Mouse (Mus musculus): Measurements from ENCODE around the gene Zbtb33.
A peak's percentile ranks its signal among the peaks of the same experiment; 100 is the strongest.

The Zbtb33 gene

DNA sequence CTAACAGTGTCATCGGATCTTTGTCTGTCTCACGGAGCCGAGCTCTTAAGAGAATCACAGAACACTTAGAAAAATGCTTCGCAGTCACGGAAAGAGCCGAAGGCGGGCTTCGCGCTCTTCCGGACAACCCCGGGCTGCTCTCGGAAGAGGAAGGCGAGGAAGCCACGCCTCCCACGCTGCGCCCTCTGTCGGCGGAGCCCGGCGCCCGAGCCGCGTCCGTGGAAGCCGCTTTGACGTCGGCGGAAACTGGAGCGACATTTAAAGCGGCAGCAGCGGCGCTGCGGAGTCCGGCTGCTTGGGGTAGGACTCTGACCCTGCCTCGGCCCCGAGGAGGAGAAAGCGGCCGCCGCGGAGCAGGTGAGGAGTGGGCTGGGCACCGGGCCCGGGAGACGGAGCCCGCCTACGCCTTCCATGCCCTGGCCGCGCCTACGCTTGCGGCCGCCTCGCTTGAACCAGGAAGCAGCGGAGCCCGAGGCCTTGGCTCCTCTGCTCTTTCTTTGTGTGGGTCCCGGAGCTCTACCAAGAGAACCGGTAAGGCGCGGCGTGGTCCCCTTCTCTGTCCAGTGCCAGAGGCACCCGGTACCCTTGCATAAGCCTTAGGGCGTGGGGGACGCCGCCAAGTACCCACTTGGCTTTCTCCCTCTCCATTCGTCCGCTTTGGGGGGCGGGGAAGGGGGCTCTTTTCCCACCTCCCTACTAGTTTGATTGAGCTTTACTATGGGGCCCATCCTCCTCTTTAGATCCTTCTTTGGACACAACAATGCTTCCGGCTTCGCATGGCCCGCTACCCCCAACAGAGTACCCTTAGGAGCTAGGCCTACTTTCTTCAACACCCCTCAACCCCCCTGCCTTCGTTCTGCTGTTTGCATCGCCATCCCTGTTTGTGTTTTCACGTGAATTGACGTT is at the start of gene Zbtb33:
TSS of gene Zbtb33 (plus strand) at position 242 of the 906 bp plus-strand sequence.
- peak; percentile 65 to 74 for DNase-seq (ENCODE audit: low spot score in 2 of 2)

DNA sequence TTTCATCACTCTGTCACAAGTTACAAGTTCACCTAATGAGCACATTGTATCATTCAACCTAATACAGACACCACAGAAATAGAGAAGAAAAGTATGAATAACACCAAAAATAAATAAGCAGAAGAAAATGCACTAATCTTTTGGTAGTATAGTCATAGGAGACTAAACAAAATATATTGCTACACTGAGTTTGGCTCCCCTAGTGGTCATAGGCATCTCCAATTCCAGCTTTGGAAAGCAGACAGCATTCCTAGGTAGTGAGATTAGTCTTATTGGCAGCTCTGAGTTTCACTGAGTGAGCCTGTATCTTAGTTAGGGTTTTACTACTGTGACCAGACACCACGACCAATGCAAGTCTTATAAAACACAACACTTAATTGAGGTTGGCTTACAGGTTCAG is 30.5 kb upstream of the Zbtb33 start:
- DNase-seq (ENCODE audit: low spot score in 2 of 2) = no peak

DNA sequence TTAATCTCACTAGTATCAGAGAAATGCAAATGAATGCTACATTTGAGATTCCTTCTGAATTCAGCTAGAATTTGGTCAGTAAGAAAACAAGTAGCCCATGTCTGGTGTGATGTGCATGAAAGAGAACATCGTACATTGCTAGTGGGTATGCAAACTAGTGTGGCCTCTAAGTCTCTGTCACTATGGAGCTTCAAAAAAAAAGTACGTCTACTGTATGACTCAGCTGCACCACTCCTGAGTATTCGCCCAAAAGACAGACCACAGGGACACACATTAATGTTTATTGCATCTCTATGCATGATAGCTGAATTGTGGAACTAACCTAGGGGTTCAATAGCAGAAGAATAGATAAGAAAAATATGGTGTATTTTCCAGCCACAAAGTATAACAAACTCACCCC is 24.3 kb upstream of the Zbtb33 start:
- no peak for DNase-seq (ENCODE audit: low spot score in 2 of 2)

DNA sequence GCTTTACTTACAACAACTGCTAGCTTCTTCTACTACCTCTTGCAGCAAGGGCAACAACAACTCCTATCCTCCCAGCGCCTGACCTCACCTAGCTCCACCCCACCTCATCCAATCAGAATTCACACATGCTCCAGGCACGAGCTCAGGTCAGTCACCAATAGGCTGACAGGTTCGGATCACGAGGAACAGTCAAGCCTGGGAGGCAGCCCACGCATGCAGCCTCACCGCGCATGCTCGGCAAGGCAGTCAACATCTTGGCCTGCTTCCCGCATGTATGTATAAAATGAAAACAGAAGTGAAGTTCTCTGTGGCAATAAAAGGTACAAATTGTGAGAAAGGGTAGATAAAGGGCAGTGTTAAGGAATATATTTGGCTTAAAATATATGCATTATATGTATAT is 23.5 kb upstream of the Zbtb33 start:
- no peak for DNase-seq (ENCODE audit: low spot score in 2 of 2)

DNA sequence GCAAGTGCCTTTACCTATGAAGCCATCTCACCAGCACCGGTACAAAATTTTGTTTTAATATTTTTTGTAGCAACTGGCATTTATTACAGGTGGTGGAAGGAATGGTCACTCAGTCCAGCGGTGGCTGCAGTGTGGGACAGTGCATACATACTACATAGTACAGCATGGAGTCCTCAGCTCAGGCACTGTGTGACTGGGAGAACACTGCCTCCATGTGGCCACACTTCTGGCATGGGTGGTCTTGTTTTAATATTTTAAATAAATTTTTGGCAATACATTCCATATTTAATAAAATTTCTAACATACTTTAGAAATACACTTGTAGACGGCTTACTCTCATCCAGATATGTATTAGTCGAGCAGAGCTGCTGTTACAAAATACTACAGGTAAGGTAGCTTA is 23.0 kb upstream of the Zbtb33 start:
- DNase-seq (ENCODE audit: low spot score in 2 of 2) = no peak

DNA sequence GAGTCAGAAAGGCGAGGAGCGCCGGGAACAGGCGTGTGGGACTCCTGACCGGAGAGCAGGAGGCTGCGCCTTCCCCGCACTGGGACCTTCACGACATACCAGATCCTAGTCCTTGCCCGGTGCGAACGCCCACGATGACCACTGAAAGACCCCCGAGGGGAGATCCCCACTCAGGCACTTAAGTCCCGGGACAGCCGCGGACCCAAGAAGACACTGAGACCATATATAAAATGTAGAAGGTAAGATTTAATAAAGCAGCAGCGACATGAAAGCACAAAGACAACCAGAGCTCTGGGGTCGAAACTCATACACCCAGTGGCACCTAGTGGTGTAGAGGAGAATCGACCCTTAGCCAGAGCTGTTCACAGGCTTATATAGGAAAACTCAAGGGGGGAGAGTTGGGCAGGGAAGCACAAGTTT is 9.7 kb upstream of the Zbtb33 start:
- DNase-seq (ENCODE audit: low spot score in 2 of 2) = peak in 1 of 2 experiments; percentile 10

DNA sequence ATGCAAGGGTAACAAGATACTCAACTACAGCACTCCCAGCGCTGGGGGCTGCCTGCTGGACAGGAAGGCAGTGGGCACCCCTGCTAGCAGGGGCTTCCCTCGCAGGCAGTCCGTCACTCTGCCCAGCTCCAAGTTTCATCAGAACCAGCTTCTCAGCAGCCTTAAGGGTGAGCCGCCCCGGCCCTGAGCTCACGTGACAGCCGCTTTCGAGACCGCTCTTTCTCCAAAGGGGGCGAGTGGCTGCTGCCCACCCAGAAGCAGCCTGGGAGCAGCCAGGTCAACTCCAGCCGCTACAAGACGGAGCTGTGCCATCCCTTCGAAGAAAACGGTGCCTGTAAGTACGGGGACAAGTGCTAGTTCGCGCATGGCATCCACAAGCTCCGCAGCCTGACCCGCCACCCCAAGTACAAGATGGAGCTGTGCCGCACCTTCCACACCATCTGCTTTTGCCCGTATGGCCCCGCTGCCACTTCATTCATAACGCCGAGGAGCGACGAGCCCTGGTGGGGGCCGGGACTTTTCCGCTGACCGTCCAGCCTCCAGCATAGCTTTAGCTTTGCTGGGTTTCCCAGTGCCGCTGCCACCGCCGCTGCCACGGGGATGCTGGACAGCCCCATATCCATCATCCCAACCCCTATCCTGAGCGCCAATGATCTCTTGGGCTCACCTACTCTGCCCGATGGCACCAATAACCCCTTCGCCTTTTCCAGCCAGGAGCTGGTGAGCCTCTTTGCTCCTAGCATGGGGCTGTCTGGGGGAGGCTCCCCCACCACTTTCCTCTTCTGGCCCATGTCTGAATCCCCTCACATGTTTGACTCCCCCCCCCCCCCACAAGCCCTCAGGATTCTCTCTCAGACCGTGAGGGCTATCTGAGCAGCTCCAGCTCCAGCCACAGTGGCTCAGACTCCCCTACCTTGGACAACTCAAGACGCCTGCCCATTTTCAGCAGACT is 8.7 kb upstream of the Zbtb33 start:
- DNase-seq (ENCODE audit: low spot score in 2 of 2) = peak in 1 of 2 experiments; percentile 6

DNA sequence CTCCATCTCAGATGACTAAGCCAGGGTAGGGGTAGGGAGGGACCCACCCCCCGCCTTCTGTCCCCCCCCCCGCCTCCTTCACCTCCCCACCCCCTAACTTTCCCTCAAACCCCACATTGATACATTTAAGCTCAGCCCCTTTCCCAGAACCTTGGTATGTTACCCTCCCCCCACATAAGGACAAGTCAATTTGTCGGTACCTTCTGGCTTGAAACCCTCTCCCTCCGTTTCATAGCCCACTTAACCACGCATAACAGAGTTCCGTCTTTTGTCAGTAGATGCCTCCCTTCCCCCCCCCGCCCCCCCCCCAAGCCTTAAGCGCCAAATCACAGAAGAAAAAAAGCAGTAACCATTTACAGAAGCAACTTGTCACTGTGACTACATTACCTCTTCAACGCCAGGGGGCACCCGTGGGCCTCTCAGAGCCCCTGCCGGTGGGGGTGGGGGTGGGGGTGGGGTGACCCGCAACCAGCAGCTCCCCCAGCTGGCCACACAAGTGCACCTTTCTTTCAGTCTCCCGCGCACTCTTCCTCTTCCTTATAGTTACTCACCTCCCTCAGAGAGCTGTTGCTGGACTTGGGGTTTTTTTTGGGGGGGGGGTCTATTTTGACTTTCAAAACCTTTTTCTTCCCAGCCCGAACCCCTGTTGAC is 7.9 kb upstream of the Zbtb33 start:
- DNase-seq (ENCODE audit: low spot score in 2 of 2) = peak in 1 of 2 experiments; percentile 13

DNA sequence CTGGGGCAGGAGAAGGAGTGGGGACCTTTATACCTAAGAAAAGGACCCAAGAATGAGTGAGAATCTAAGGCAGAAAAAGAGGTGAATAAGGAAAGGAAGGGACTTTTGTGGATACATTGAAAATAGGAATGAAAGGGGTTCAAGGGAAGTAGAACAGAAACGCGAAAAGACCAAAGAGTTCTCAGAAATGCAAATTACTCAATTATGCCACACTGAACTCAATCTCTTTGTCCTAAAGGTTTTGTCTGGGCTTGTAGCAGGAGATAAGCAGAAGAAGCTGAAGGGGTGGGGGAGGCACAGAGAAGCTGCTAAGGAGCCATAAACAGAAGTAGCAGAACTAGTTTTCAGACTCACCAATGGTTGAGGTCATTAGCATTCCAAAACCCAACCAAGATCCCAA is 4.1 kb upstream of the Zbtb33 start:
- DNase-seq (ENCODE audit: low spot score in 2 of 2) = no peak

DNA sequence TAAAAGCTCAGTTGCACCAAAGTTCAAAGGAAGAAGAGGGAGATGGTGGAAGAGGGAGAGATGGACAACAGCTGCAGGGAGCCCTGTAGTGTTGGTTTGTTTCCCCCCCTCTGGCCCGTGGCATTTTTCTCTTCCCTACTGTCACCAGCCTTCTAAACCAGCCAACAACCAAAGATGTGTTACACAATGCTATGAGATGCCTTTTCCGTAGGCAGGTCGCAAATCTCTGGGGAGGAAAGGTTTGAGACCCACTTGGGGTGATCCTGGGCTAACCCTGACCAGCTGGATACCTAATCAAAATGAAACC is 818 bp downstream of the Zbtb33 start:
- DNase-seq (ENCODE audit: low spot score in 2 of 2) = no peak

DNA sequence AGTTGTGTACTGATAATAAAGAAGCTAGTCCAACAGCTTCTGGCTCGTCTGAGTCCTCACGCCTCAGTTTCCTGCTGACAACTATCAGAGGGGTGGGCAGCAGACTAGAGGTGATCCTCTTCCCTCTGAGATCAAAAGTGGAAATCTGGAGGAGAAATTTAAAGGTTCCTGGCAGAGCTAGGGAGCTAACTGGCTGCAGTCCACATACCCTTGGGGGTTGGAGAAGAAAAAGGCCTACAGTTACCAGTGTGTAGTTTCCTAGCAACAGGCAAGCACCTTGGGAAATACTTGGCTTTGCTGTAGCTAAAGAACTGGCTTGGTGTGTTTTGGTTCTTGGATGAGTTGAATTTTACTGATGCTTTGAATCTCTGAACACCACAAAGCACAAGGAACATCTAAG is 12.2 kb downstream of the Zbtb33 start:
- peak in 1 of 2 experiments; percentile 8 for DNase-seq (ENCODE audit: low spot score in 2 of 2)

DNA sequence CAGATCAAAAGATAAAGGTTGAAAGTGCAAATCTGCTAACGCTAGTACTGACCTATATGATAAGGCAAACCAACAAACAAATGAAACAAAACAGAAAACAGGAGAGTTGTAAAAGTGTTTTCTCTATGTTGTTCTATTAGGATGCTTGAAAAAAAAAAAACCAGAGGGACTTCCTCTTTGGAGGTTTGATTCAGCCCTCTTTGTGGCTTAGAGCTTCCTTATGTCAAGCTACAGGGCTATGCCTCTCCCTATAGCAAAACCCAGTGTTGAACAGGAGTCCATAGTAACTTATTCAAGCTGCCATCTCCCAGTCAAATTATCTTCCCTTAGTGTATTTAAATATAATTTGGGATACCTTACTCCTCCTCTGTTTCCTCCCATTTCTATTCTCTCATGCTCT is 17.8 kb downstream of the Zbtb33 start:
- no peak for DNase-seq (ENCODE audit: low spot score in 2 of 2)

DNA sequence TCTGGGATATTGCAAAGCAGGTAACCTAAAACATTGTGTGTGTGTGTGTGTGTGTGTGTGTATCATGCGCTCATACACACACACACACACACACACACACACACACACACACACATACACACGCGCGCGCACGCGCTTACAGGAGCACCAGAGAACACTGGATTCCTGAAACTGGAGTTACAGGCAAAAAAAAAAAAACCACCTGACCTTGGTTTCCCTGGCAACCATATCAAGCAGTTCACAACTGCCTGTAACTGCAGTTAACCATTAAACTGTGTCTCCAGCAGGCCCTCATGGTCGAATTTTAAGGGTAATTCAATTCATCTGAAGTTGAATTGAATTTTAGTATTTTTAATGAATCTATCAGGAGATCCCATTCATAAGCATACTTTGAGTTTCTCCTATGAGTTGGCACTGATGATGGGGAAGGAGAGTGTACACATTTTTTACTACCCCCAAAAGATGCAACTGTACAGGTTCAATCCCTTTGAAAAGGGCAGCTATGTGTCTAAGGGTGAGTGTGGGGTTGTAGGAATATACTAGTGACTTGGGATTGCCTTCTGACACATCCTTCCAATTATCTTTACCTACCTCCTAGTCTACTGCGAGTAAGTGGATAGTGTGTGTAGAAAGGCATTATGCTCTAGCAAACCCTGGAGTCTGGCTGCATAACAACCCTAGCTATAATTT is 27.5 kb downstream of the Zbtb33 start:
- no peak for DNase-seq (ENCODE audit: low spot score in 2 of 2)

DNA sequence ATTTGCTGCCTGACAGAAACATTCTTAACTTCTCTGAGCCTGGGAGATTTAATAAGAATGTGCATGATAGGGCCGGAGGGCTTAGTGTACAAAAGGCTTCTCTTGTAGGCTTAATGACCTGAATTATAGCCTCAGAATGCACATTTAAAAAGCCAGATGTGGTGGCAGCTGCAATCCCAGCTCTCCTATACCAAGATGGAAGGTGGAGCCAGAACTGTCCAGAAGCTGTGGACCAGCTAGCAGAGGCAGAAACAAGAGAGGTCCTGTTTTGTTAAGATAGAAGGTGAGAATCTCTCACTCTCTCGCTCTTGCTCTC is 28.0 kb downstream of the Zbtb33 start:
- no peak for DNase-seq (ENCODE audit: low spot score in 2 of 2)

DNA sequence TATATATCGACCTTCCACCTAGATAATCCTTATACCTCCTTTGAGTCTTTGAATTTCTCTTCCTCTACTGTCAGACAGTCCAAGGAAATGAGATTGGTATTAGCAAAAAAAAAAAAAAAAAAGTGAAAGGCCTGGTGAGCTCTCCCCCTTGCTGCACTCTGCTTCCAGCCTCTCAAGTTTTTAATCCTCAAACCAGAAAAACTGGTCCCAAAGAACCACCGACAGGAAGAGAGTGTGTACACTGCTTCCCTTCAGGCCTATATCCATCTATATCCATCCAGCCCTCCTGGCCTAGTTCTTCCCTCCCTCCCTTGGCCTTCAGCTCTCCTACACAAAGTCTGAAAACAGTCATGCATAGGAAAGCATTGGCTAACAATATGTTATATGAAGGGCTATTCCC is 33.2 kb downstream of the Zbtb33 start:
- DNase-seq (ENCODE audit: low spot score in 2 of 2) = no peak

DNA sequence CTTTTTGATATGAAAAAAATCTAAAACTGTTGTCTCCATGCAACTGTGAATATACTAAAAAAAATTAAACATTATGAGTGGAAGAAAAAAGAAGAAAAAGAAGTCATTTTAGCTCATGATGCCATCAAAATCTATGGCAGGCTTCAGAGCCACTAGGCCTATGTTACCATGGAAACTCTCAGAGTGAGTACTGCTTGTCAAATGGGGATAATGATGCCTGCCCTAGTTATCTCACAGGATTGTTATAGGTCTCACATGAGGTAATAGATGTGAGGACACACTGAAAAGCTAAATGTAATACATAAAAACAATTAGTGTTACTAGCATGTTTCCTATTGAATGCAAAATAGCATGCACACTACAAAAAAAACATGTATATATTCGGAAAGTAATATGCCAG is 40.3 kb downstream of the Zbtb33 start:
- DNase-seq (ENCODE audit: low spot score in 2 of 2) = no peak

DNA sequence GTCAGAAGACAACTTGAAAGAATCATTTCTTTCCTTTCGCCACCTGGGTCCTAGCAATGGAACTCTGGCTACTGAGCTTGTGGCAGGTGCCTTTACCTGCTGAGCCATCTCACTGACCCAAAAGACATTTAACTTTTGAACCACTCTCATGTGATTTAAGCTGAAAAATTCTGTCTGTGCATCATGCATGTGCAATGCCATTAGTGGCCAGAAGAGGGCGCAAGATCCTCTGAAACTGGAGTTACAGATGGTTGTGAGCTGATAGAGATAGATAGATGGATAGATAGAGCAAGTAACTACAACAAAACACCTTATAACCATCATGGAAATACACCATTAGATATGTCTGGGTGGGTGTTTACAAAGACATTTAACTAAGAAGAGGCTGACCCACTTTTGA is 48.1 kb downstream of the Zbtb33 start:
- DNase-seq (ENCODE audit: low spot score in 2 of 2) = peak in 1 of 2 experiments; percentile 13
